Mouse (Mus musculus): ENCODE measurements around the gene Serpind1.

- TF ChIP-seq CTCF (IDR thresholded peaks at IDR 0.05; ENCODE audit: extremely low read depth, insufficient read depth, low read length), result no peak
- no peak for TF ChIP-seq POLR2A (IDR thresholded peaks at IDR 0.05; ENCODE audit: extremely low read depth, insufficient read depth, low read length)
Measured at GRCm38 (mm10) chr16:17340705-17341104, 9.5 kb downstream of the Serpind1 start.

All from cortical plate, adult 2 months (tissue).